ENCODE assay signal across 8 mouse cellular contexts in the genomic region with DNA sequence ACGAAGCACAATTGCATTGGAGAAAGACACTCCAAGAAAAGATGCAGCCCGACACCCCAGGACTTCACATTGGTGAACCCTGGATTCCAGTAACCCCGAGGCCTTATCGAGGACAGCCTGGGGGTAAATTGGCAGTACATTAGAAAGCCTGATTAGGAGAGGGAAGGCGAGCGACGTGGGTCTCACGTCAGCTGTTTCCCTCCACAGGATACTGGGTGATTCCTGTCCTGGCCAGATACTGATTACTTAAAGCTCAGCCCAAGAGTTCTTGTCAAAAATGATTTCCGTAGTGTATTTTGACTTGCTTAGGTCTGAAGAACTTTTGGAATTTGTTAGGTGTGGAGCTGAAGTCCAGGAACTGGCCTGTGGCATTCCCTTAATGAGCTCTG.
DNase-seq lines count a peak whose midpoint lies in the region; ATAC-seq and TF ChIP-seq lines count a peak whose summit lies in the region.
"Had no signal": no experiment of that assay in that cellular context is flagged by ENCODE, and none has a peak within 500 bp of the region (broad histone marks: within the 10 kb centered on the region; RNA-seq: fewer than 3 reads in every experiment).

No protein-coding gene starts in this region.

- ATAC-seq in stomach, embryonic 15.5 days (ENCODE audit: insufficient read depth, low FRiP score, low read depth): no peak
- ATAC-seq in stomach, postnatal 0 days (ENCODE audit: low FRiP score, low TSS enrichment): no peak
- ATAC-seq: intestine, postnatal 0 days had no signal

- no peaks in the 10 kb centered on the region for H3K36me3 ChIP-seq in stomach, embryonic 15.5 days
- H3K36me3 ChIP-seq in stomach, postnatal 0 days (ENCODE audit: control insufficient read depth, insufficient read depth, low read length): no peaks in the 10 kb centered on the region

- no peak overlapping the region for H3K9ac ChIP-seq in stomach, embryonic 15.5 days
- H3K9ac ChIP-seq in stomach, postnatal 0 days (ENCODE audit: low read length): no peak overlapping the region

- H3K9me3 ChIP-seq in stomach, embryonic 15.5 days: no peaks in the 10 kb centered on the region
- H3K9me3 ChIP-seq in stomach, postnatal 0 days (ENCODE audit: control insufficient read depth, low read length): no peaks in the 10 kb centered on the region

- DNase-seq in stomach, postnatal 0 days (ENCODE audit: low spot score): no peak
- peak; percentile 37 to 43 for DNase-seq in heart, postnatal 10 days
- DNase-seq in liver: peak; percentile 18
- no peak for DNase-seq in frontal cortex, postnatal 10 days (ENCODE audit: low spot score in 2 of 2)
- DNase-seq in layer of hippocampus, postnatal 14 days (ENCODE audit: low spot score in 2 of 2): no peak
- DNase-seq in urinary bladder, postnatal 4 days (ENCODE audit: low spot score in 2 of 2): no peak

- H3K27ac ChIP-seq in stomach, embryonic 15.5 days: no peak overlapping the region
- H3K27ac ChIP-seq in stomach, postnatal 0 days (replicated peaks): no peak overlapping the region

- TF ChIP-seq CTCF in stomach, postnatal 0 days (IDR thresholded peaks at IDR 0.05; ENCODE audit: low read depth): no peak

- 52% methylated on average over 9 of the region's 9 CpGs for WGBS in stomach, embryonic 15.5 days
- 55% methylated on average over 9 of the region's 9 CpGs for WGBS in stomach, postnatal 0 days

- TF ChIP-seq EP300 in stomach, postnatal 0 days (optimal IDR thresholded peaks at IDR 0.05): no peak

- H3K4me1 ChIP-seq in stomach, embryonic 15.5 days: 0 out of 2 replicates have a peak, but pooled peaks cover 2% of the 10 kb centered on the region
- H3K4me1 ChIP-seq in stomach, postnatal 0 days (replicated peaks; ENCODE audit: control insufficient read depth, insufficient read depth): no peaks in the 10 kb centered on the region

- no peak overlapping the region for H3K4me3 ChIP-seq in stomach, embryonic 15.5 days (replicated peaks)
- no peak overlapping the region for H3K4me3 ChIP-seq in stomach, postnatal 0 days (ENCODE audit: low read depth, low read length)

- intact Hi-C loops in heart, postnatal 10 days (cut with DNase I): loop anchor here (1.0 to 10.0 kb wide), 5 partner anchors 34 to 639 kb away; partner anchors contain the start of gene Kcnmb4

- no peaks in the 10 kb centered on the region for H3K27me3 ChIP-seq in stomach, embryonic 15.5 days (replicated peaks)
- no peaks in the 10 kb centered on the region for H3K27me3 ChIP-seq in stomach, postnatal 0 days (ENCODE audit: control insufficient read depth, insufficient read depth, low read length)

- H3K4me2 ChIP-seq in stomach, embryonic 15.5 days: peak overlapping the region; percentile 35; the same call in 1 of the 2 replicates
- no peak overlapping the region for H3K4me2 ChIP-seq in stomach, postnatal 0 days (replicated peaks; ENCODE audit: low read depth)

Comparison
In these comparisons a context has a peak if more than half of its experiments do, and no peak if none do; other contexts are left out.
1. DNase-seq: peak in heart, postnatal 10 days (2 of 2) and liver (single experiment); none in stomach, postnatal 0 days (single experiment), frontal cortex, postnatal 10 days (0 of 2), layer of hippocampus, postnatal 14 days (0 of 2) and urinary bladder, postnatal 4 days (0 of 2).